Mouse (Mus musculus) G1E (cell line): ENCODE results near the gene Akt3. TPM values are rescaled to one million over a fixed set of nuclear protein-coding genes. Genes with fewer than 3 reads are reported as not detected.

Experiments
- ATAC-seq: 2 replicates; pipeline ENCODE4 v1.8.0; 2016; ENCODE audit warnings: mild to moderate bottlenecking; ENCODE audit not compliant: insufficient number of reproducible peaks, poor library complexity, low FRiP score, severe bottlenecking; ENCODE audit errors: extremely low read depth
- DNase-seq: peaks from one replicate; pipeline ENCODE4 v3.0.0; 2012; ENCODE audit warnings: low spot score
- H3K27me3 ChIP-seq: 2 replicates; pipeline ENCODE4 v1.6.1; 2012; ENCODE audit warnings: mild to moderate bottlenecking, low read length, inconsistent platforms; ENCODE audit not compliant: insufficient read depth
- H3K36me3 ChIP-seq: replicated peaks from 2 replicates; pipeline ENCODE3; 2012; ENCODE audit warnings: mild to moderate bottlenecking, inconsistent platforms
- H3K4me1 ChIP-seq: 2 replicates; pipeline ENCODE4 v1.6.1; 2012; ENCODE audit warnings: low read depth, low read length, inconsistent platforms, mixed read lengths; ENCODE audit not compliant: insufficient read depth
- H3K4me3 ChIP-seq: 2 replicates; pipeline ENCODE4 v1.5.1; 2012; ENCODE audit warnings: low read depth, mild to moderate bottlenecking, inconsistent platforms, low read length, moderate library complexity, mixed read lengths
- H3K9me3 ChIP-seq: replicated peaks from 2 replicates; pipeline ENCODE4 v1.6.1; 2012; ENCODE audit warnings: inconsistent platforms
- CTCF ChIP-seq: IDR thresholded peaks from 2 replicates; pipeline ENCODE4 v1.5.1; 2012; ENCODE audit warnings: low read depth, low read length, inconsistent platforms, mixed read lengths
- GATA1 ChIP-seq: IDR thresholded peaks from 2 replicates; pipeline ENCODE4 v1.6.1; 2012; ENCODE audit warnings: borderline replicate concordance, low read length, inconsistent platforms, mixed read lengths
- GATA2 ChIP-seq: IDR thresholded peaks from 2 replicates; pipeline ENCODE4 v1.6.1; 2012; ENCODE audit warnings: low read depth, low read length, inconsistent platforms, borderline replicate concordance
- POLR2AphosphoS5 ChIP-seq: IDR thresholded peaks from 2 replicates; pipeline ENCODE4 v1.6.1; 2012; ENCODE audit warnings: low read depth, low read length, inconsistent platforms; ENCODE audit not compliant: insufficient replicate concordance
- TAL1 ChIP-seq: conservative IDR thresholded peaks from 2 replicates; pipeline ENCODE4 v1.6.1; 2012; ENCODE audit warnings: low read depth, low read length, inconsistent platforms, mixed read lengths
- polyA plus RNA-seq: library from polyadenylated mRNA; stranded (reverse); fragments of >175 nt; gene quantifications from 2 replicates; pipeline ENCODE4 v1.2.3, GENCODE M21; 2012
- total RNA-seq, 2 experiments: library from RNA; stranded (forward) in 1 of 2; stranded (reverse) in 1 of 2; fragments of 200-1000 nt in 1 of 2; fragments of >200 nt in 1 of 2; fragmentation: Nextera tagmentation in 1 of 2; gene quantifications; 2 replicates each; pipeline ENCODE4 v1.2.3; 2014 to 2017

Gene Akt3
- total and polyA plus RNA-seq, 3 experiments, result 0.05 TPM; not detected in 2

GRCm38 (mm10) chr1:176982671-176983070, 275.3 kb downstream of the Akt3 start:
- H3K27me3 ChIP-seq, result no peaks in the 10 kb centered on the region

GRCm38 (mm10) chr1:176981511-176981910, 276.5 kb downstream of the Akt3 start:
- no peaks in the 10 kb centered on the region for H3K9me3 ChIP-seq
- peaks cover 4% of the 10 kb centered on the region for H3K4me1 ChIP-seq
- DNase-seq, result no peak
- ATAC-seq, result no peak
- peaks cover 5% of the 10 kb centered on the region for H3K36me3 ChIP-seq
- H3K4me3 ChIP-seq, result no peak overlapping the region
- H3K27me3 ChIP-seq, result no peaks in the 10 kb centered on the region
- no peak for TF ChIP-seq TAL1
- TF ChIP-seq GATA1, result no peak
- no peak for TF ChIP-seq GATA2
- TF ChIP-seq CTCF, result no peak
- no peak for TF ChIP-seq POLR2AphosphoS5

More at GRCm38 (mm10) chr1:176982671-176983070, 275.3 kb downstream of the Akt3 start:
- Histone ChIP-seq H3K9me3 (no peaks in the 10 kb centered on the region), H3K4me3 (no peak overlapping the region), H3K36me3 (peaks cover 5% of the 10 kb centered on the region), H3K4me1 (peaks cover 5% of the 10 kb centered on the region)
- no peak for TF ChIP-seq GATA1
- TF ChIP-seq TAL1, result no peak
- no peak for TF ChIP-seq GATA2
- TF ChIP-seq POLR2AphosphoS5, result no peak
- no peak for TF ChIP-seq CTCF
- DNase-seq (no peak), ATAC-seq (no peak)

DNA sequence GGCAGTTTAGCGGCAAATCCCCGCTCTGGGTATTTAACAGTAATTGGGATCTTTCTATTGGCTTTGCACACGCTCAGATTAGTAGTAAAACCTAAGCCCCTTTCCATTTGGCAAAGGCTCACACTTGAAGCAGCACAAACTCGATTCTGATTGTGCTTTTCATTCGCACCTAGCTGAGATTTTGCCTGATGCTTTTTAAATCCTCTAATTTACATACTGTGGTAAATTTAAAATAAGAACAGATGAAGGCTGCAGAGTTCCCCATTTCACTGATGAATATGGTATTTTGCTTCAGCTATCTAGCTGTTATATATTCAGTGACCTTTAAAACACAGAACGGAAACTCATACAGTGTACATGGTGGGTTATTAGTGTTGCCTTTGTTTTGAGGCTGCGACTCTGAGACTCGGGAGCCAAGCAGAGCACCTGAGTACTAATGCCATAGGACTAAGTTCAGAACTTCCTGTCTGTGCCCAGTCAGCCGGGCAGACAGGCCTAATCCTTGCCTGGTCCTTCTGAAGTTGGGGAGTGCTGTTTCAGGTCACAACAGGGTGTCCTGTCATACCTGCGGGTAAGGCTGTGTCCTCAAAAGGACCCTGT, 277.1 kb downstream of the Akt3 start:
- Histone ChIP-seq H3K4me3 (no peak overlapping the region), H3K4me1 (no peaks in the 10 kb centered on the region), H3K9me3 (no peaks in the 10 kb centered on the region), H3K36me3 (peaks cover 5% of the 10 kb centered on the region), H3K27me3 (no peaks in the 10 kb centered on the region)
- TF ChIP-seq TAL1 (no peak), GATA2 (no peak), POLR2AphosphoS5 (no peak), GATA1 (no peak), CTCF (no peak)
- ATAC-seq, result no peak
- no peak for DNase-seq

DNA sequence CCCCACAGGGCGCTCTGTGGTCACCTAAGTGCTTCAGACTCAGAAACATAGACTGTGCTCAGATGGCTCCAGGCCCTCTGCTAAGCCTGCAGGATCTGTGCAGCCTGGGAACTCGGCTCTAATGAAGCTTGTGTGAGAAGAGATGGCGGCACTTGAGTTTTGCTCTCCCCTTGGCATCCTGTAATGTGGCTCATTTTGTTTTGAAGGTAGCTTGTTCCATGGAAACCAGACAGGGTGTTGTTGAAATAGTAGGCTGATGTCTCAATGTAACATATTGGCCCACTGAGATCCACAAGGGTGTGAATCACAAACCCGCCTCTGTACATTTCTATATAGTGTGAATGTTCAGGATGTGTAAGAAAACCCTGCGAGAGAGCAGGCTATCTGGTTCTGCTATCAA, 277.9 kb downstream of the Akt3 start:
- Histone ChIP-seq H3K9me3 (no peaks in the 10 kb centered on the region), H3K4me3 (no peak overlapping the region), H3K4me1 (no peaks in the 10 kb centered on the region), H3K36me3 (peaks cover 5% of the 10 kb centered on the region), H3K27me3 (no peaks in the 10 kb centered on the region)
- no peak for ATAC-seq
- DNase-seq, result no peak
- no peak for TF ChIP-seq GATA1
- TF ChIP-seq GATA2, result no peak
- TF ChIP-seq TAL1, result no peak
- no peak for TF ChIP-seq POLR2AphosphoS5
- no peak for TF ChIP-seq CTCF

DNA sequence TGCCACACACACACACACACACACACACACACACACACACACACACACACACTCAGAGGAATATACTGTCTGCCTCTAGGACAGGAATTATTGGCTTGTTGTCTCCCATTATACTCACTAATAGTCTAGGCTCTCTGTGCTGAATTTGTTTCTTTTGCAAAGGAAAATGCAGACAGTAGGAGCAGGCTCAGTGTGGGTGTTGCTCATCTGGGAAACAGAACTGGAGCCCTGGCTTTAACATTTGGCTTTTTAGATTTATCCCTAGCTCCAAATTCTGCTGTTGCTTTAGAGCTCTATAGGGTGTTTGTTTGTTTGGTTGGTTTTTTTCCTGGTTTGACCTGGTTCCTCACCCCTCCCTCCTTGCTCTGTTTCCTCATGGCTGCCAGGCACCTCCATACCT, 278.8 kb downstream of the Akt3 start:
- no peak for DNase-seq
- Histone ChIP-seq H3K9me3 (no peaks in the 10 kb centered on the region), H3K4me1 (no peaks in the 10 kb centered on the region), H3K4me3 (no peak overlapping the region), H3K36me3 (peaks cover 4% of the 10 kb centered on the region), H3K27me3 (no peaks in the 10 kb centered on the region)
- TF ChIP-seq GATA1, result no peak
- no peak for TF ChIP-seq GATA2
- TF ChIP-seq CTCF, result no peak
- no peak for TF ChIP-seq TAL1
- TF ChIP-seq POLR2AphosphoS5, result no peak
- ATAC-seq, result no peak

GRCm38 (mm10) chr1:176973356-176974088, 284.5 kb downstream of the Akt3 start:
- TF ChIP-seq TAL1, result no peak
- TF ChIP-seq GATA2, result no peak
- no peak for TF ChIP-seq GATA1
- no peak for TF ChIP-seq POLR2AphosphoS5
- TF ChIP-seq CTCF, result no peak
- ATAC-seq, result no peak
- DNase-seq, result no peak
- no peaks in the 10 kb centered on the region for H3K4me1 ChIP-seq
- H3K4me3 ChIP-seq, result no peak overlapping the region
- peaks cover 9% of the 10 kb centered on the region for H3K36me3 ChIP-seq
- H3K27me3 ChIP-seq, result no peaks in the 10 kb centered on the region
- no peaks in the 10 kb centered on the region for H3K9me3 ChIP-seq
